Mouse (Mus musculus) CD4-positive helper T cell, adult 2 months (primary cell): ENCODE measurements around the gene Nosip.

Experiments
- DNase-seq: peaks from one replicate; pipeline ENCODE4 v3.0.0-alpha.2; 2012; ENCODE audit warnings: low read depth, missing footprints, low spot score

The Nosip gene

DNA sequence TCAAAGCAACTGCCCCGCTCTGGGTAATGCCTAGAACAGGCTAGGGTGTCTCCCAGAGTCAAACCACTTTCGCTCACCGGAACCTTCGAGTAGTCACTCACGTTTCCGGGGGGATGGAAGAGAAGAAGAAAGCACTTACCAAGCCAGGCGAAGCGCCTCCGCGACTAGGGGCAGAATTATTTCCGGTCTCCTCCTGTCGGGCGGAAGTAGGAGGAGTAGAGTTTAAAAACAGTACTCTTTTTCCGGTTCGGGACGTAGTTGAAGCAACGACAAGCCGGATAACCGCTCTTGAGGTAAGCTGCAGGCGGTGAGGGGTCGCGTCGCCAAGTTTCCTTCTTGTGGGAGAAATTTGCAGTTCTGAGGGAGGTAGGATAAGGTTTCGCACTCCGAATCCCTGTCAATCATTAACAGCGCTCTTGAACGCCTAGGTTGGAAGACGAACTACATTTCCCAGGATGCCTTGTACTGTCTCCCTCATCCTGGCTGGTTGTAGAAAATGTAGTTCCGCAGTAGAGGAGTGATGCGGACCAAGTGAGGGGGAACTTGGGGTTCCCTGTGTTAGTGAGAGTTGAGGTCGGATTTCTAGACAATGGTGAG lies at the start of gene Nosip, which contains the start of gene Prrg2:
Gene Nosip (plus strand): TSS at position 191 of the 597 bp plus-strand sequence.
Gene Prrg2 (minus strand): TSS at position 439 of the 597 bp plus-strand sequence.
- DNase-seq, result peak; percentile 98

DNA sequence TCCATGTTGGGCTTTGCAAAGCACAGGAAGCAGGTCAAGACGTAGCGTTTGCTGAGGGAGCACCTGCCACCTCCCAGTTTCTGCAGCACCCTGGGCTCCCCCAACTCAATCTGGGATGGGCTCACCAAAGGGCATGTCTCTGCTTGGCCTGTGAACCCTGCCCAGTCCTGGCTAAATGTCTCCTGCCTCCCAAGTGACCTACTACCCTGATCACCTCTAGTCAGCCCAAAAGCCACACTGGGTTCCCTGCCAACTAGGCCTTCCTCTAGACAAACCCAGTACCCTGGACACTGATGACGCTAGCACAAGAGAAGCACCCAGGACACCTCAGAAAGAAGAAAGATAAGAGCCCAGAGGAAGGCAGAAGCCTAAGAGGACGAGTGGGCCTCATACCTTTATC lies 49.4 kb upstream of the Nosip start:
- DNase-seq, result no peak

DNA sequence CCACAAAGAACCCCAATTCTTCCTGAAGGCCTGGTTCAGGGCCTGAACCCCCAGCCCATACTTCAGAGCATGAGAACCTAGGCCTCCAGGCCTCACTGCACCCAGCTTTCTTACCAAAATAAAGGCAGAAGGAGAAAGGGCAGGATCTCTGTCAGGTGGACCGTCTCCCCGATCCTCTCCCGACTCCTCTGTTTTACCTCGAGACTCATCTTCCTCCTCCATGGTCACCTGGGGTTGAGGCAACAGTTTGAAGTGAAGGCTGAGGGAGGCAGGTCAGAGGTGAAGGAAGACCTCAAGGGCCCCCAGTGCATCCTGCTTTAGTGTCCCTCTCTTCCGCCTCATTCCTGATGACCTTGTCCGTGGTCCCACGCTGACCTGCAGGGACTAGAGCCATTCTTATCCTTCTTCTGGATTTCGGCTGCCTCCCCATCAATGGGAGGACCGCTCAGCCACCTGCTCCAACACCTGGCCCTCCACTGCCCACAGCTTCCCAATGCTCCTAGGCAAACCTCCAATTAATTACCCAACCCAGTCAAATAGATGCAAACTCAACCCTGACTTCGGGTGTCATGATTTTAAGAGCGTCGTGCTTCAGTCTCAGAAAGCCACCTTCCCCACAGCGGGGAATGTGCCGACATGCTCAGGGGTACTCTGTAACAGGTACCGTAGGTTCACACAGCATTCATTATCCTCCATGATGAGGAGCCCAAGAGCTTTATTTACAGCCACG lies 48.7 kb upstream of the Nosip start:
- DNase-seq, result no peak

DNA sequence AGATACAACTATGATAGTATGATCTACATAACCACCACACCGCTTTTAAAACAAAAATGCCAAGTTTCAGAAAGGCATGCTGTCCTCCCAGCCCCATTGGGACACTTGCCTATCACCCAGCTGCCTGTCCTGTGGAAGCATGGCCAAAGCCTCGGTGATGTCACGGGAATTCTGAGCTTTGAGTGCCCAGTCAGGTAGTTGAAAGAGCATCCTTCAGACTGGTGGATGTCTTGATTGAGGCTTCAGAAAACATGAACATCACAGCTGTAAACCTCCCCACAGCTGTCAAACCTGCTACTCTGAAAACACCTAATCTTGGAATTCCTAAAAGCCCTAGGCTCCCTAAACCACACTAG lies 48.2 kb upstream of the Nosip start:
- no peak for DNase-seq

DNA sequence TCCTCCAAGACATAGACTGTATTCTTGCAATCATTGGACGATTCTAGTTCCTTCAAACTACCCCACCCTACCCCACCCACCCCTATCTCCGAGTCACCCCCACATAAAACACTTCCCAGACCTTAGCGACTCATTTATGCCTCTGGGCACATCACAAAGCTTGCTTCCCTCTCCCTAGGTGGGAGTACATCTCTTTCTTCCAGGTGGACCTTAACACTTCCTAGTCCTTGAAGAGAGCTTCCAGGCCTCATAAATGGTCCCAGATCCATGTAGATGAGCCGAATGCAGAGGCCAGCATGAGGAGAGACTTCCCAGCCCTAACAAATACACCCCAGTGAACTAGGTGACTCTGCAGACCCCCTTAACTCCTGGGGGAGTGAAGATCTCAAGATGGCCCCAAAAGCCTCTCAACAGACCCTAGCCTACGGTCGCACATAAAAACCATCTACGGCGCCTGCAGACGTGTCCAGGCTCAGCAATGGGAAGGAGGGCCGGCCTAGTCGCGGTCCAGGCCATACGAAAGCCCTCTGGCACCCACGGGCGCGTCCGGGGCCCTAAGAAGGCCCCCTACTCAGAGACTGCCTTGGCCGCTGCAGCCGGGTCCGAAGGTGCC lies 46.8 kb upstream of the Nosip start:
- DNase-seq, result no peak

DNA sequence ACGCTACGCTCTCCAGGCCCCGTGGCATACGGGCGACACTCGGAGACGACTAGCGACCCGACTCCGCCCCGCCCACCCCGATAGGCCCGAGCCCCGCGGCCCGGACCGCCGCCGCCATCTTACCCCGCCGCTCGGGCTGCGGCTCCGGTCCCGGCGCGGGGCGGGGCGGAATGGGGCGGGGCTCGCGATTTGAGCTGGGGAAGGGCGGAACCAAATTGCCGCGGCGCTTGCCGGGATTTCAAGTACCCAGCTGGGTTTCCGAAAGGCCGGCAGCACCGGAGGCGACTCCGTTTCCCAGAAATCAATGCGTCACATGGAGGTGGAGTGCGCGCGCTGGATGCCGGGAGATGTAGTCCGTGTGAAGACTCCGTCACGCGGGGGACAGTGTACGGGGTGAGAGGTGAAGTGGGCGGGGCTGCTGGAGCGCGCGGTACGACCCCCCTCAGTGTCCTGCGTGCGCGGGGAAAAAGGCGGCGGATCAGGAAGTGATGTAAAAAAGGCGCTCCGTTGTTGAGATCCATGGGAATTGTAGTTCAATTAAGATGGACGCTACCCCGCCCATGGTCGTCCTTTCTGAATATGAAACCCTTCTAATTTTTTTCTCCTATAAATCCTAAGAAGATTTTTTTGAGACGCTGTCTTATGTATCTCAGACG lies 46.1 kb upstream of the Nosip start, which contains the start of gene Scaf1:
Gene Scaf1 (minus strand): TSS at position 407 of the 656 bp plus-strand sequence.
- DNase-seq, result peak; percentile 100

DNA sequence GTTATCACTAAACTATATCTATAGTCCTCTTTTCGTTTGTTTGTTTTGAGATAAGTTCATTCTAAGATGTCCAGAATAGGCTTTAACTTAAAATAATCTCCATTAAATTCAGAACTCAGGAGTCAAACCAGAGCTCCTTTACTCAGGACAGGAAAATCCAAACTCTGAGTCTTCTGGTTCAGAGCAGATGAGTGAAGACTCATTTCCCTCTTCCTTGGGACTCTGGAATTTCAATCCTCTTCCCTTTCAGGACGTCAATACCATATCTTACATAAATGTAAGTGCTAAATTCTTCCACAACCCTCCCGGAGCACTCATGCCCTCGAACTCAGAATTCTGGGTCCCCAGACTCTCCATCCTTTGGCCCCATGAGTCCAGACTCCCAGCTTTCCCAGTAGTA lies 45.5 kb upstream of the Nosip start:
- DNase-seq, result no peak

DNA sequence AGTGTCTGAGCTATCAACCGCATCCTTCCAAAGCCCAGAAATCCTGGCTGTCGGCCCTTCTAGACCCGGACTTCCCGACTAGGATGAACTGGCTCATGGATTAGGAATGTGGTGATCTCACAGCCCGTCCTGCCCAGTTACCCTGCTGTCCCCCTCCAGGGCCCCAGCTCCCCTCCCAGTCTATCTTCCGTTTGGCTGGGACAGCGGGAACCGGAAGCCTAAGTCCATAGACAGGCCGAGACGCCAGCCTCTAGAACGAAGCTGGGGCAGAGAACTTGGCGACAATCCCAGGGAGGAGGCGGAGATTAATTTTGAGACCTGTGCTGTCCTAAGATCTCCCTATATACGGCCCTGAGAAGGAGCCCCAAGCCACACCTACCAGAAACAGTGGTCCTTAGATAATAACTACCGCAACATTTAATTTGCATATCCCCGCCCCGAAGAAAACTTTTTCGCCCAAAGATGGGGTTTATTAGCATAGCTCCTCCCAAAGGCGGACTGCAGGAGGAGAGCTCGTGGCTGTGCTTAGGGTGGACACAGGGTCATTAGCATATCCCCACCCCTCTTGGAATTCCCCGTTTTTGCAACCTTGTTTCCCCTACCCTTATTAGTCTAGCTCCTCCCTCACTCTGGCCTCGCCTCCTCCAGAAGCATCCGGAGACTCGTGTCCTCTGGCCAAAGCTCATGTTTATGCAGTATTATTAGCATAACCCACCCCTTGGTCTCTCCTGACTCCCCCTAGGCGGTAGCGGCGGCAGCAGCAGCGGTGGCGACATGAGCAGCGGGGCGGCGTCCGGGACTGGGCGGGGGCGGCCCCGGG lies 44.8 kb upstream of the Nosip start, which contains the start of gene Rras:
Gene Rras (plus strand): TSS at position 720 of the 820 bp plus-strand sequence.
- peak; percentile 98 for DNase-seq

DNA sequence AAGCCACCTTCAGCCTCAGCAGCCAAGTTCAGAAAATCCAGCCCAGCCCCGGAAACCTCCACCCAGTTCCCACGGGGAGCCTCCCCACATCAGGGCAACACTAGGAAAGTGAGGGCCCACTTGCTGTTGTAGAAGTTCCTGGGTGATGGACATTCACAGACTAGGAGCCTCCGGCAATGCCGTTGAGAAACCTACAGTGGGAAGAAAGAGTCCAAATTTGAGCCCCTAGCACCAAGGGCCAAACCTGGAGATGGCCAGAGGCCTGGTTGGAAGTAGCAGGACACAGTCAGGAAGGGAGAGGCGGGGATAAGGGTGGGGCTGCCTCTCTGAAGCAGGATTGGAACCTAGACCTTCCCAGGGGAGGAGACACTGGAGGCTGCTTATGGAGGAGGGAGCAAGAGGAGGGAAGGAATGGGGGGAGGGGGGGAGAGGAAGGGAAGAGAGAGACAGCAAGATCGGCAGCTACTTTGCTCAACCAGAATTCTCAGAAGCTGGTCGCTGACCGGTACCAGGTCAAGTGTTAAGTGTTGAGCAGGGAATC lies 43.1 kb upstream of the Nosip start:
- DNase-seq, result no peak

DNA sequence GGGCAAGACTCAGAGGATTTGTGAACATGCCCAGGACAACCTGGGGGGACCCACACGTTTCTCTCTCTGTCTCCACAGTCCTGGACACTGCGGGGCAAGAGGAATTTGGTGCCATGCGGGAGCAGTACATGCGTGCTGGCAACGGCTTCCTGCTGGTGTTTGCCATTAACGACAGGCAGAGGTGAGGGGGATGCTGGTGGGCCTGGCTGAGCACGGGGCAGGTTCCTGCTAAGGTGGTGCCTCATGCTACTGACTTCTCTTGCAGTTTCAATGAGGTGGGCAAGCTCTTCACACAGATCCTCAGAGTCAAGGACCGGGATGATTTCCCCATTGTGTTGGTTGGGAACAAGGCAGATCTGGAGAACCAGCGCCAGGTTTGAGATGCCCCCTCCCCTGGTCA lies 42.0 kb upstream of the Nosip start:
- DNase-seq, result no peak

DNA sequence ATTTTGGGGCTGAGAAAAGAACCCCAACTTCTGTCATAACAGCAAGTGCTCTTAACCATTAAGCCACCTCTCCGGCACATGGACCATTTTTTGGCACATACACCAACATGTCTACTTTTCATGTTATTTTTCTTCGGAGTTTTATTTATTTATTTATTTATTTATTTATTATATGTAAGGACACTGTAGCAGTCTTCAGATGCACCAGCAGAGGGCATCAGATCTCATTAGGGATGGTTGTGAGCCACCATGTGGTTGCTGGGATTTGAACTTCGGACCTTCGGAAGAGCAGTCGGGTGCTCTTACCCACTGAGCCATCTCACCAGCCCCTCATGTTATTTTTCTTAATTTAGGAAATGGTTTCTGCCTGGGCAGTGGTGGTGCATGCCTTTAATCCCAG lies 38.5 kb upstream of the Nosip start:
- peak; percentile 28 for DNase-seq

DNA sequence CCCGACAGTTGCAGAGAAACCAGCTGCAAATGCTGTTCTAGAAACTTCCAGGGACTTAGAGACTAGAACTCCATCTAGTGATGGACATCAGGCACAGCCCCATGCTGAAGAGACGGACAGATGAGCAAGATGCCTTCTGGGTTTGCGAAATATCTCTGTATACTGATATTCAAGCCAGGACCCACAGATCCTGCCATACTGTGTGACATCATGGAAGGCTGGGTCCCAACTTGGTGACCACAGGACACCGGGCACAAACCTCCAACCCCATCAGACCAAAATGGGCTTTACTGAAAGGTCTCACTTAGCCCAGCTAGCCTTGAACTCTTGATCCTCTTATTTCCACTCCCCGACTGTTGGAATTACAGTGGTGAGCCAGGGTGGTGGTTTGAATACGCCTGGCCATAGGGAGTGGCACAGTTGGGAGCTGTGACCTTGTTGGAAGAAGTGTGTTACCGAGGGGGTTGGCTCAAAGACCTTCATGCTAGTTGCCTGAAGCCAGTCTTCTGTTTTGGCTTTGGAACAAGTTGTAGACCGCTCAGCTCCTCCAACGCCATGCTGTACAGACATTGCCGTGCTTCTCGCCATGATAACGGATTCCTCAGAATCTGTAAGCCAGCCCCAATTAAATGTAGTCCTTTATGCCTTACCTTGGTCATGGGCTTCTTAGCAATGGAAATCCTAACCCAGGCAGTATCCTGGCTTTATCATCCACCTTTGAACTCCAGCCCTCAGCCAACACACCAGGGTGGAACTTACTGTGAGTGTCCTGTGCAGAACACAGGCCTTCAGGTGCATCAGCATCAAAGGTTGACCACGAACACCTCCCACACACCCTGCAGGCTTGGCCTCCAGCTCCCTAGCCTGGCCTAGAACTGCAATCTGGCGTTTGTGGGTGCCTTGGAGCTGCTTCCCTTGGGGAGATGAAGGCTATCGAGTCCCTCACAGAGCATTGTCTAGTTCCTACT lies 37.7 kb upstream of the Nosip start:
- no peak for DNase-seq

DNA sequence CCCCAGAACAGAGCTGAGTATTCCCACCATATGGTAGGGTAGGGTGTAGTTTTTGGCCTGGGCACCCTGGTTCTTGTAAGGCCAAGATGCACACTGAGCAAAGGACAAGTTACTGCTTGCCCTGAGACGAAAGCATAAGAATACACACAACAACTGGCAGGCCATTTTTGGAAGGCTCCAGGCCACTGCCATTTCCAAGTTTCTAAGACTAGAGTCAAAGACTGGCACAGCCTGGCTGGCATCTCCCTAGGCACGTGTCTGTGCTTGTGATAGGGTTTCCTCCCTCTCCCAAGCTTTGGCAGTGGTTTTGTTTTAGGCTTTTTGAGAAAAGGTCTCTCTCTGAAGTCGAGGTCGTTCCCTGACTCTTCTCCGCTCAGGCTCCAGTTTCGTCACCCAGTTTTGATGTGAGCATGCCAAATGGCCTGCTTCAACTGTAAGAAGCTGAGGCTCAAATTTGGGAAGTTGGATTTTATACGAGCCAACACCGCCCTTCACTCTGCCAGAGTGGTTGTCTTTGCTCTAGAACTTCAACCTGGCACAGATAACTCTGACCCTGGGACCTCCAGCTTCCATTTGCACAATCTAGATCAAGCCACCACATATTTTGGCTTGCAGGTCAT lies 36.5 kb upstream of the Nosip start:
- no peak for DNase-seq

DNA sequence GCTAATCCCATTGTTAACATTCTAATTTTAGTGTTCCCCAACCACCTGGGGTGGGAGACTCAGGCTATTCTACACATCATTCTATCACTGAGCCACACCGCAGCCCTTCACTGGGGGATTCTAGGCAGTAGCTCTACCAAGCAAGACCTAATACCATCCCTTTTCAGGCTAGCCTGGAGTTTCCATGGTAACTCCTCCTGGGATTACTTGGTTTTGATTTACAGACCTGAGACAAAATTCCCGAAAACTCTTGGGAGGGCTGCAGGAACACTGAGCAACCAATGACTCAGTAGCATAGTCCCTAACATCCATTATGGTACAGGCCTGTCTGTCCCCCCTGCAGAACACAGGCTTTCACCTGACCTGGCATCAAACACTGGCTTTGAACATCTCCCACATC lies 36.0 kb upstream of the Nosip start:
- DNase-seq, result no peak

DNA sequence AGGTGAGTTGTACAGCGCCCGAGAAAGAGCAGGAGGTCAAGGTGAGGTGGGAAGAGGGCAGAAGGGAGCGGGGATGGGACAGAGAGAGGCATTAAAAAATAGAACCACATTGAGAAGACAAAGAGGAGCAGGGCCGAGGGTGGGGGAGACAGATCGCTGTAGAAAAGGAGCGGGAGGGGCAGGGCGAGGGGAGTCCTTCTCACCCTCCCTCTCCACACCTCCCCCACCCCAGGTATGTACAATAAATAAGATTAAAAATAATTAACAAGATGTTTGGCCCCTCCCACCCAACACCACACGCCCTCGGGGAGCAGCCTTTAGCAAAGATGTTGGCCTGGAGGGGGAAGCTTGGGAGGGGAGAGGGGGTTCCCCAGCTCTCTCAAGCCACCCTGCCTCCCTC lies 34.5 kb upstream of the Nosip start:
- no peak for DNase-seq

DNA sequence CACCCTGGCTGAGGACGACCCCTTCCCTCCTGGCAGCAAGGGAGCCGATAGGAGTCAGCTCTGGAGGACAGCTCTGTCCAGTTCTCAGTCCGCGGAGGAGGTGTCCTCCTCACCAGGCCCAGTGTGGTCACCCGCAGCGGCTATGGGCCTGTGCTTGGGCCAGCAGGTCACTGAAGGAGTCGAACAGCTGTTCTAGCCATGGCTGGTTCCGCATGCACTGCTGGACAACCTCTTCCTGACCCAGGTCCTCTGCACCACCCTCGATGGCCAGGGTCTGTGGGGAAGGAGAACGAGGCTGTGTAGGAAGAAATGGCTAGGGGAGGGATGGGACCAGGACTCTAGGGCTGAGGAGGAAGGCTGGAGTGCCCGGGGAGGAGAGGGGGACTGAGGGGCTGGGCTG lies 33.9 kb upstream of the Nosip start:
- DNase-seq, result no peak

DNA sequence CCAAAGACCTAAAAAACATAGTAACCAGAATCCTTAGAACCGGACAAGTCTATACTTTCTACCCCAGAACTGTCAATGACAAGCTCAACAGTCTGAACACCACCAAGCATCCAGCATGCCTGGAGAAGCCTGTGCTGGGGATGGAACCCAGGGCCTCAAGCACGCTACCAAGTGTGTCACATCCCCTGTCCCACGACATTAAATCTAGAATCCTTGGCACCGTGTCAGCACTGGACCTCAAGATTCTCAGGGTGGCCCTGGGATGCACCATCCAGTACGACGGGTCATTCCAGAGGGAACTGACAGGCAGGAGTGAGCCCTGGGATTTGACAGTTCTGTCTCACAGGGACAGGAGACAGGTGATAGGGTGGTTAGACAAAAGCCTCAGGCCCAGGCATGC lies 32.2 kb upstream of the Nosip start:
- DNase-seq, result no peak

DNA sequence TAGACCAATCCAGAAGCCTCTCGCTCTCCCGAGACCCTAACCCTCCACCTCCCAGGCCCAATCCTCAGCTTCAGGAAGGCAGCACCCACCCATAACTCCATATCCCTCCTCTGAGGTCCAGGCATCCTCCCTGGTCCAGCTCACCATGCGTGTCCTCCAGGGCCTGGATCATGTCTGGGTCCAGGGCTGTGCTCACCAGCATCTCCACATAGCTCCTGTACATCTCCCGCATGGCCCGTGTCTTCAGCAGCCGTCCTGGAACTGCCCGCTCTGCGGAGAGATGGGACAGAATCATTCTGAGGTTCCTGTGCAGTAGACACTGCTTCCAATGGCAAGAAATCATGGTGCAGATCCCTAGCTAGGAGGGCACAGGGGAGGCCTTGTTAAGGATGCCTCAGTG lies 31.4 kb upstream of the Nosip start:
- DNase-seq, result no peak

DNA sequence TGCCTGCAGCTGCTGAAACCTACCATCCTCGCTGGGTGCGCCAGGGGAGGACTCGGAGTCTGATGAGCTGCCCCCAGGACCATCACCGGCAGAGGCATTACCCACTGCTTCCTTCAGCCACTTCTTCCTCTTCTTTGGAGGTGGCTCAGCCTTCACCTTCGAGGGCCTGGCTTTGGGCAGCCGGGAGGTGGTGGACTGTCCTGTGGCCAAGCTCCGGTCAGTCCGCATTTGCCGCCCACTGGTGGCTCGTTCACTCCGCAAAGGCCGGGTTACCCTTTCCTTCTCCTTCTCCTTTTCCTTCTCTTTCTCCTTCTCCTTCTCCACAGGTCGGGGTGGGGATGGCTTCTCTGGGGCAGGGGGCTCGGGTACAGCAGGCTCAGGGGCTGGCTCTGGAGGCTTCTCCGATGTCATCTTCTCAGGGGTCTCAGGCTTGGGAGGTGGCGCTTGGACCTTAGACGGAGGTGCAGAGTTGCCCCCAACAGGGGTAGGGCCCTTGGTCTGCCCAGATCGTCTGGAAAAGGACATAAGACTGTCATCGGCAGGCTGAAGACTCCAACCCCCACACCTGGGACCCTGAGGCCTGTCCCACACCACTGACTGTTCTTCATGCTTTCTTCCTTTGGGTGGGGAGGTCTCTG lies 28.4 kb upstream of the Nosip start:
- DNase-seq, result no peak
